Mouse (Mus musculus) midbrain, embryonic 13.5 days (tissue): ENCODE results near the gene Slc35f4. TPM values are rescaled to one million over a fixed set of nuclear protein-coding genes. Genes with fewer than 3 reads are reported as not detected.

Experiments
- ATAC-seq: fragments of 200-750 bp; cut with Nextera tagmentation; 2 replicates; pipeline ENCODE4 v1.8.0; 2017; ENCODE audit warnings: mild to moderate bottlenecking, moderate TSS enrichment, moderate library complexity
- H3K27ac ChIP-seq: fragments of 300-500 bp; sonication (generic); 2 replicates; pipeline ENCODE4 v1.5.1; 2015; ENCODE audit warnings: inconsistent platforms, mild to moderate bottlenecking, moderate library complexity
- H3K27me3 ChIP-seq: fragments of 300-500 bp; sonication (generic); 2 replicates; pipeline ENCODE4 v1.6.1; 2015; ENCODE audit warnings: mild to moderate bottlenecking, inconsistent platforms
- H3K36me3 ChIP-seq: fragments of 300-500 bp; sonication (generic); 2 replicates; pipeline ENCODE4 v1.6.1; 2015; ENCODE audit warnings: mild to moderate bottlenecking, inconsistent platforms
- H3K4me1 ChIP-seq: fragments of 300-500 bp; sonication (generic); replicated peaks from 2 replicates; pipeline ENCODE4 v1.6.1; 2015; ENCODE audit warnings: inconsistent platforms
- H3K4me2 ChIP-seq: fragments of 300-500 bp; sonication (generic); replicated peaks from 2 replicates; pipeline ENCODE4 v1.6.1; 2015; ENCODE audit warnings: moderate library complexity, mild to moderate bottlenecking, inconsistent platforms
- H3K4me3 ChIP-seq: fragments of 300-500 bp; sonication (generic); replicated peaks from 2 replicates; pipeline ENCODE4 v1.5.1; 2015; ENCODE audit warnings: mild to moderate bottlenecking, inconsistent platforms
- H3K9ac ChIP-seq: fragments of 300-500 bp; sonication (generic); replicated peaks from 2 replicates; pipeline ENCODE4 v1.6.1; 2015; ENCODE audit warnings: mild to moderate bottlenecking, inconsistent platforms
- H3K9me3 ChIP-seq: fragments of 300-500 bp; sonication (generic); 2 replicates; pipeline ENCODE4 v1.6.1; 2016; ENCODE audit warnings: mild to moderate bottlenecking, inconsistent platforms
- whole genome bisulfite sequencing: fragments of 180-500 bp; shearing (Covaris S2); methylation state at CpG from one replicate; pipeline ENCODE4 v1.1.7; 2015; 5-methylcytosine and 5-hydroxymethylcytosine counted together
- polyA plus RNA-seq: library from polyadenylated mRNA; unstranded; fragments of >200 nt; fragmentation: Nextera tagmentation; extraction: Ambion mirVana; gene quantifications from 2 replicates; pipeline ENCODE4 v1.2.1, GENCODE M21; 2015

The Slc35f4 gene
- polyA plus RNA-seq, 1 experiment from 2014 or later = 4.2 TPM

GRCm38 (mm10) chr14:49348164-49348896, 177.5 kb downstream of the Slc35f4 start:
- Histone ChIP-seq H3K9ac (no peak overlapping the region), H3K4me1 (no peaks in the 10 kb centered on the region), H3K27ac (no peak overlapping the region), H3K27me3 (no peaks in the 10 kb centered on the region), H3K36me3 (no peaks in the 10 kb centered on the region), H3K9me3 (no peaks in the 10 kb centered on the region), H3K4me2 (no peak overlapping the region), H3K4me3 (no peak overlapping the region)
- WGBS = 71% methylated on average over 7 of the region's 7 CpGs
- ATAC-seq = no peak

GRCm38 (mm10) chr14:49345835-49346234, 180.0 kb downstream of the Slc35f4 start:
- ATAC-seq = no peak
- Histone ChIP-seq H3K27ac (no peak overlapping the region), H3K9ac (no peak overlapping the region), H3K4me3 (no peak overlapping the region), H3K9me3 (no peaks in the 10 kb centered on the region), H3K36me3 (no peaks in the 10 kb centered on the region), H3K4me2 (no peak overlapping the region), H3K4me1 (no peaks in the 10 kb centered on the region), H3K27me3 (no peaks in the 10 kb centered on the region)
- WGBS = 86% methylated on average over 2 of the region's 2 CpGs

GRCm38 (mm10) chr14:49337011-49337410, 188.8 kb downstream of the Slc35f4 start:
- ATAC-seq = no peak
- WGBS = 77% methylated on average over 4 of the region's 4 CpGs

GRCm38 (mm10) chr14:49333841-49334240, 192.0 kb downstream of the Slc35f4 start:
- Histone ChIP-seq H3K4me1 (no peaks in the 10 kb centered on the region), H3K27me3 (no peaks in the 10 kb centered on the region), H3K27ac (no peak overlapping the region), H3K36me3 (no peaks in the 10 kb centered on the region), H3K9ac (no peak overlapping the region), H3K4me2 (no peak overlapping the region), H3K9me3 (no peaks in the 10 kb centered on the region), H3K4me3 (no peak overlapping the region)
- no peak for ATAC-seq
- 79% methylated on average over 2 of the region's 2 CpGs for whole genome bisulfite sequencing

More at GRCm38 (mm10) chr14:49337011-49337410, 188.8 kb downstream of the Slc35f4 start:
- no peaks in the 10 kb centered on the region for H3K27me3 ChIP-seq
- H3K36me3 ChIP-seq = no peaks in the 10 kb centered on the region
- no peak overlapping the region for H3K4me3 ChIP-seq
- H3K4me1 ChIP-seq = no peaks in the 10 kb centered on the region
- H3K27ac ChIP-seq = no peak overlapping the region
- no peaks in the 10 kb centered on the region for H3K9me3 ChIP-seq
- H3K9ac ChIP-seq = no peak overlapping the region
- no peak overlapping the region for H3K4me2 ChIP-seq

GRCm38 (mm10) chr14:49316493-49316894, 209.4 kb downstream of the Slc35f4 start:
- Histone ChIP-seq H3K9ac (no peak overlapping the region), H3K4me2 (no peak overlapping the region), H3K27me3 (0 out of 2 replicates have a peak, but pooled peaks cover 3% of the 10 kb centered on the region), H3K4me1 (peaks cover 19% of the 10 kb centered on the region), H3K27ac (no peak overlapping the region), H3K4me3 (no peak overlapping the region), H3K9me3 (no peaks in the 10 kb centered on the region), H3K36me3 (no peaks in the 10 kb centered on the region)
- 8% methylated on average over 5 of the region's 5 CpGs for WGBS
- ATAC-seq = peak; percentile 67

GRCm38 (mm10) chr14:49313981-49314380, 211.9 kb downstream of the Slc35f4 start:
- Histone ChIP-seq H3K4me1 (peaks cover 28% of the 10 kb centered on the region), H3K36me3 (no peaks in the 10 kb centered on the region), H3K9ac (no peak overlapping the region), H3K4me3 (no peak overlapping the region), H3K27ac (no peak overlapping the region), H3K9me3 (no peaks in the 10 kb centered on the region), H3K4me2 (no peak overlapping the region), H3K27me3 (0 out of 2 replicates have a peak, but pooled peaks cover 3% of the 10 kb centered on the region)
- WGBS = 24% methylated on average over 7 of the region's 7 CpGs
- ATAC-seq = no peak

- Histone ChIP-seq H3K4me2 (no peak overlapping the region), H3K4me3 (no peak overlapping the region), H3K4me1 (peaks cover 28% of the 10 kb centered on the region), H3K9me3 (no peaks in the 10 kb centered on the region), H3K27me3 (0 out of 2 replicates have a peak, but pooled peaks cover 3% of the 10 kb centered on the region), H3K9ac (no peak overlapping the region), H3K36me3 (no peaks in the 10 kb centered on the region), H3K27ac (no peak overlapping the region)
- no peak for ATAC-seq
- 69% methylated on average over 8 of the region's 8 CpGs for WGBS
These were observed 212.5 kb downstream of the Slc35f4 start for GRCm38 (mm10) chr14:49313376-49313775.

- Histone ChIP-seq H3K27ac (no peak overlapping the region), H3K36me3 (no peaks in the 10 kb centered on the region), H3K4me2 (no peak overlapping the region), H3K9me3 (no peaks in the 10 kb centered on the region), H3K4me3 (no peak overlapping the region), H3K9ac (no peak overlapping the region), H3K27me3 (0 out of 2 replicates have a peak, but pooled peaks cover 3% of the 10 kb centered on the region), H3K4me1 (peaks cover 26% of the 10 kb centered on the region)
- 20% methylated on average over 1 of the region's 1 CpGs for WGBS
- no peak for ATAC-seq
These were observed 214.3 kb downstream of the Slc35f4 start for GRCm38 (mm10) chr14:49311548-49311947.

GRCm38 (mm10) chr14:49311091-49311492, 214.8 kb downstream of the Slc35f4 start:
- no peak overlapping the region for H3K27ac ChIP-seq
- 12% methylated on average over 5 of the region's 5 CpGs for WGBS
- ATAC-seq = peak; percentile 75

GRCm38 (mm10) chr14:49309670-49310069, 216.2 kb downstream of the Slc35f4 start:
- Histone ChIP-seq H3K27ac (no peak overlapping the region), H3K9ac (no peak overlapping the region), H3K4me3 (no peak overlapping the region), H3K36me3 (no peaks in the 10 kb centered on the region), H3K27me3 (0 out of 2 replicates have a peak, but pooled peaks cover 3% of the 10 kb centered on the region), H3K4me2 (no peak overlapping the region), H3K9me3 (no peaks in the 10 kb centered on the region), H3K4me1 (peaks cover 16% of the 10 kb centered on the region)
- no peak for ATAC-seq
- WGBS = 53% methylated on average over 2 of the region's 2 CpGs

More at GRCm38 (mm10) chr14:49311091-49311492, 214.8 kb downstream of the Slc35f4 start:
- H3K27me3 ChIP-seq = 0 out of 2 replicates have a peak, but pooled peaks cover 3% of the 10 kb centered on the region
- H3K4me2 ChIP-seq = no peak overlapping the region
- H3K4me1 ChIP-seq = peaks cover 25% of the 10 kb centered on the region
- no peak overlapping the region for H3K9ac ChIP-seq
- no peaks in the 10 kb centered on the region for H3K36me3 ChIP-seq
- no peak overlapping the region for H3K4me3 ChIP-seq
- no peaks in the 10 kb centered on the region for H3K9me3 ChIP-seq

GRCm38 (mm10) chr14:49308591-49308990, 217.3 kb downstream of the Slc35f4 start:
- Histone ChIP-seq H3K27me3 (0 out of 2 replicates have a peak, but pooled peaks cover under 1% of the 10 kb centered on the region), H3K4me1 (peaks cover 16% of the 10 kb centered on the region), H3K9me3 (no peaks in the 10 kb centered on the region), H3K4me3 (no peak overlapping the region), H3K36me3 (no peaks in the 10 kb centered on the region), H3K27ac (no peak overlapping the region), H3K4me2 (no peak overlapping the region), H3K9ac (no peak overlapping the region)
- WGBS = 71% methylated on average over 1 of the region's 1 CpGs
- ATAC-seq = no peak

GRCm38 (mm10) chr14:49307842-49308241, 218.0 kb downstream of the Slc35f4 start:
- Histone ChIP-seq H3K9ac (no peak overlapping the region), H3K4me3 (no peak overlapping the region), H3K27ac (no peak overlapping the region), H3K36me3 (no peaks in the 10 kb centered on the region), H3K27me3 (no peaks in the 10 kb centered on the region), H3K9me3 (no peaks in the 10 kb centered on the region), H3K4me2 (no peak overlapping the region), H3K4me1 (peaks cover 11% of the 10 kb centered on the region)
- ATAC-seq = no peak
- WGBS = 90% methylated on average over 3 of the region's 3 CpGs
